Mouse (Mus musculus): ENCODE measurements at regions not wholly inside any gene's neighbourhood (a gene's known extent, or its start where the extent isn't known, plus 50 kb on each side); places are given as distances from the start of the nearest gene placed in this dataset.
A peak's percentile ranks its signal among the peaks of the same experiment; 100 is the strongest.

DNA sequence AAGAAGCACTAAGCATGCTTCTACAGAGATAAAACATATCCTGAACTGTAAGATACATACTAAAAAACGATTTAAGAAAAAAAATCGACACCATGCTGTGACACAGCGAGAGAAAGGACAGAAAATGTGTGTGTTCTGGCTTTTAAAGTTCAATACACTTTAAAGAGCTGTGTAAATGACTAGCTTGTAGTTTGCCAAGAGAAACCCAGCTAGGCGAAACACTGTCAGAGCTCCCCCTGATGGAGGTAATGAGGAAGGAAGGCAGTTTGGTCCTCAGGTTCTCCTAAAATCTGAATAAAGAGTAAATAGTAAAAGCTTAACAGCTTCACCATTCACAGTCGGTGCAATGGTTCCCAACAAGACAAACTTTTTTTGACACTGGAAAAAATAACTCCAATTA, 67.1 kb upstream of the Gabrg2 start:
- H3K4me3 ChIP-seq (replicated peaks; ENCODE audit: low read length): no peak overlapping the region
- DNase-seq (ENCODE audit: low spot score): peak; percentile 73
- no peak overlapping the region for H3K27ac ChIP-seq
- H3K27me3 ChIP-seq (ENCODE audit: control insufficient read depth, insufficient read depth, low read length): no peaks in the 10 kb centered on the region
- ATAC-seq (ENCODE audit: low FRiP score): peak; percentile 43; the same call in 1 of the 2 replicates
- no peaks in the 10 kb centered on the region for H3K9me3 ChIP-seq (ENCODE audit: control insufficient read depth, low read length)
- no peak overlapping the region for H3K4me2 ChIP-seq (replicated peaks)
- 8% methylated on average over 5 of the region's 5 CpGs for WGBS
- H3K9ac ChIP-seq: no peak overlapping the region
- no peaks in the 10 kb centered on the region for H3K4me1 ChIP-seq (replicated peaks; ENCODE audit: control insufficient read depth, insufficient read depth, low read length)
- no peaks in the 10 kb centered on the region for H3K36me3 ChIP-seq (replicated peaks; ENCODE audit: control insufficient read depth, insufficient read depth)

- DNase-seq (ENCODE audit: low spot score): no peak
- Histone ChIP-seq H3K9ac (no peak overlapping the region), H3K4me3 (replicated peaks; ENCODE audit: low read length) (no peak overlapping the region), H3K36me3 (replicated peaks; ENCODE audit: control insufficient read depth, insufficient read depth) (no peaks in the 10 kb centered on the region), H3K4me1 (replicated peaks; ENCODE audit: control insufficient read depth, insufficient read depth, low read length) (no peaks in the 10 kb centered on the region), H3K27me3 (ENCODE audit: control insufficient read depth, insufficient read depth, low read length) (no peaks in the 10 kb centered on the region), H3K27ac (no peak overlapping the region), H3K9me3 (ENCODE audit: control insufficient read depth, low read length) (no peaks in the 10 kb centered on the region), H3K4me2 (replicated peaks) (no peak overlapping the region)
- ATAC-seq (ENCODE audit: low FRiP score): no peak
- WGBS: 94% methylated on average over 1 of the region's 1 CpGs
Measured at GRCm38 (mm10) chr11:42051567-42051966, 50.9 kb upstream of the Gabrg2 start.
